Mouse (Mus musculus): ENCODE data around the gene Als2. TPM values are rescaled to one million over a fixed set of nuclear protein-coding genes. Genes with fewer than 3 reads are reported as not detected.
A peak's percentile ranks its signal among the peaks of the same experiment; 100 is the strongest.

Als2 gene
- total and polyA plus RNA-seq, 2 experiments from 2014 or later: 2.9 to 20.2 TPM

DNA sequence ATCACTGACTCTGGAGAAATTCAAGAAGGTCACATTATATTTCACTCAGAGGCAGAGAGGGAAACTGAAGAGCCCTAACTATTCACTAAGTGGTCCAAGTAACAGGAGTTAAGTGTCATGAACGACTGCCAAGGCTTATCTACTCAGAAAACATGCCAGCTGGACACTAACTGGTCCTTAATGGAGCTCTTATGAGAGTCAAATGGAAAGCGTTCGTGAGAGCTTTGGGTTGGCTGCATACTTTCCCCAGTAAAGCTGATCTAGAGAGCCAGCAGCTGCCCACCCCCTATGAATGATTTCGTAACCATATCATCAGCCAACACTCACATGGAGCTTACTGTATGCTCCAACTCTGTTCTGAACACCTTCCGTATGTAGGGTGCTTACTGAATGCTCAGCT, 102.6 kb downstream of the Als2 start:
- Histone ChIP-seq H3K4me3 (ENCODE audit: low read depth, low read length) (no peak overlapping the region), H3K4me1 (ENCODE audit: control insufficient read depth, insufficient read depth) (peaks cover 5% of the 10 kb centered on the region), H3K4me2 (ENCODE audit: low read depth, low read length) (peak overlapping the region; percentile 12; the same call in 1 of the 2 replicates), H3K27ac (ENCODE audit: low read depth) (no peak overlapping the region), H3K36me3 (replicated peaks; ENCODE audit: control insufficient read depth, insufficient read depth, low read length) (no peaks in the 10 kb centered on the region), H3K9me3 (replicated peaks; ENCODE audit: control insufficient read depth, low read length) (no peaks in the 10 kb centered on the region), H3K9ac (replicated peaks; ENCODE audit: low read depth, low read length) (no peak overlapping the region), H3K27me3 (ENCODE audit: control insufficient read depth, insufficient read depth, low read length) (peaks cover 33% of the 10 kb centered on the region)
- WGBS: 23% methylated on average over 5 of the region's 5 CpGs
- TF ChIP-seq CTCF (IDR thresholded peaks at IDR 0.05; ENCODE audit: low read depth): no peak
- no peak for TF ChIP-seq EP300 (IDR thresholded peaks at IDR 0.05; ENCODE audit: low read depth)
- ATAC-seq (ENCODE audit: insufficient read depth, low read depth) (peak; percentile 47; the same call in 1 of the 2 replicates), DNase-seq (ENCODE audit: low spot score) (peak; percentile 55)

DNA sequence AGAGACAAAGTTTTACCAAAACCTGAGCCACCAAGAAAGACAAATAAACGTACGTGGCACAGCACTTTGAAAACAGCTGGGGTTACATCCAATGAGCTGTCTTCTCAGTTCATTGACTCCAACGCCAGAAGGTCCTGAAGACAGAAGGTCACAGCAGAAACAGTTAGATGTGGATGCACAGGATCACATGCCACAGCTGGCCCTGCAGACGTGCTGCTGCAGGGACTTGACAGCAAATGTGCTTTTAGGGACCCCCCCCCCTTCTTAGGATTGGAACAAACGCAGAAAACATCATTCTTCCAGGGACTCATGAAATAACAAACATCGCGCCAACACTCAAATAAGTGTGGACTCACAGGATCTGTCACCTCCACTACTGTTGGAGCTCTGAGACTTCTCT, 108.2 kb downstream of the Als2 start:
- H3K9ac ChIP-seq (replicated peaks; ENCODE audit: low read depth, low read length): no peak overlapping the region
- no peak overlapping the region for H3K4me3 ChIP-seq (ENCODE audit: low read depth, low read length)
- no peak overlapping the region for H3K27ac ChIP-seq (ENCODE audit: low read depth)
- no peak overlapping the region for H3K4me2 ChIP-seq (ENCODE audit: low read depth, low read length)
- H3K36me3 ChIP-seq (replicated peaks; ENCODE audit: control insufficient read depth, insufficient read depth, low read length): no peaks in the 10 kb centered on the region
- DNase-seq (ENCODE audit: low spot score): no peak
- WGBS: 65% methylated on average over 7 of the region's 7 CpGs
- ATAC-seq (ENCODE audit: insufficient read depth, low read depth): no peak
- H3K9me3 ChIP-seq (replicated peaks; ENCODE audit: control insufficient read depth, low read length): no peaks in the 10 kb centered on the region
- TF ChIP-seq CTCF (IDR thresholded peaks at IDR 0.05; ENCODE audit: low read depth): no peak
- TF ChIP-seq EP300 (IDR thresholded peaks at IDR 0.05; ENCODE audit: low read depth): no peak
- peaks cover 2% of the 10 kb centered on the region for H3K4me1 ChIP-seq (ENCODE audit: control insufficient read depth, insufficient read depth)
- peaks cover 42% of the 10 kb centered on the region for H3K27me3 ChIP-seq (ENCODE audit: control insufficient read depth, insufficient read depth, low read length)

DNA sequence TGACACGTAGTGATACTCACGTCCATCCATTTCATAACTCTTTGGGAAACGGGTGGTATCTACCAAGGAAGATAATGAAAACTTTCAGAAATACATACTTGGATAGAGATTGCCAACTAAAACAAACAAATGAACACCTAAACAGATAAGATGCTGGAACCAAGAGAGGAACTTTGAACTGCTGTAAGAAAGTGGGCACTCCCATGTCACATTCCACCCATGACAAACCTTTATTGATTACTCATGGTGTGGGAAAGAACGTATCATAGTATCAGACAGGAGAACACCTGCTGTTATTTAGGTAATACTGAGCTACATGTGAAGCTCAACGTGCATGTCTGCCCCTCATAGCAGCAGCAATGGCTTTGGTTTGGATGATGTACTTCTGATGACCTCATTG, 111.5 kb downstream of the Als2 start:
- H3K27me3 ChIP-seq (ENCODE audit: control insufficient read depth, insufficient read depth, low read length): peaks cover 29% of the 10 kb centered on the region
- no peak for ATAC-seq (ENCODE audit: insufficient read depth, low read depth)
- DNase-seq (ENCODE audit: low spot score): no peak
- WGBS: 61% methylated on average over 5 of the region's 5 CpGs
- H3K4me1 ChIP-seq (ENCODE audit: control insufficient read depth, insufficient read depth): no peaks in the 10 kb centered on the region
- no peak overlapping the region for H3K27ac ChIP-seq (ENCODE audit: low read depth)
- H3K4me3 ChIP-seq (ENCODE audit: low read depth, low read length): no peak overlapping the region
- H3K9me3 ChIP-seq (replicated peaks; ENCODE audit: control insufficient read depth, low read length): no peaks in the 10 kb centered on the region
- TF ChIP-seq CTCF (IDR thresholded peaks at IDR 0.05; ENCODE audit: low read depth) (no peak), EP300 (IDR thresholded peaks at IDR 0.05; ENCODE audit: low read depth) (no peak)
- no peak overlapping the region for H3K9ac ChIP-seq (replicated peaks; ENCODE audit: low read depth, low read length)
- H3K36me3 ChIP-seq (replicated peaks; ENCODE audit: control insufficient read depth, insufficient read depth, low read length): no peaks in the 10 kb centered on the region
- H3K4me2 ChIP-seq (ENCODE audit: low read depth, low read length): no peak overlapping the region

DNA sequence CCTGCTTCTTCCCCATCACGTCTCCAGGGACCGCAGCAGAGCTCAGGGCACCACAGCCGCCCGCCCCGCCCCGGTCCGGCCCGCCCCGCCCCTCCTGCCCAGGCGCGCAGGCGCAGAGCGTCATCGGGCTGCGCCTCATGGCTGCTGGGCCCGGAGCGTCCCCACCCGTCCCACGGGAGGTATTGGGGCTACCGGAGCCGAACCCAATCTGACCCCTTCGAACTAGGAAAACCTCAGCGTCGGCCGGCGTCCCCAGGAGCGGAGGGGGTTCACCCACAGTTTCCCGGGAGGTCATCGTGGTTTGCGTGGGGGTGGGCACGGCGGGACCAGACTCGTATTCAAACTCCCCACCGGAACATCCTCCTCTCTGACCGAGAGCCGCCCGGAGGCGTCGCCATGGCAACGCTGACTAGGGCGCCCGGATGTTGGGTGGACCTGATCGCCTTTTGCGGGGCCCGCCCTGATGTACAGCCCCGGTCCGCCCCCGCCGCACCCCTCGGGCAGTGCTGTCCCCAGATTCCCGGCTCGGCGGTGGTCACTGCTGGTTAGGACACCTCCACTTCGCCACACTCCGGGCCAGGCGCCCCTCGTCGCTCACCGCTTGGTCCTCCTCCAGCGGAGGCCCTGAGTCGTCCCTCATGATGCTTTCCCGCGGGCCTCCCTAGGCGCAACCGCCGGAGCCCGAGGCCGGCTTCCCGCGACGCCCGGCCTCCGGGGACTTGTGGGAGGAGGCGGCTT, 117.1 kb downstream of the Als2 start, which contains the start of gene Tmem237:
Gene Tmem237, minus strand, starts transcription at position 689 of the 738 bp plus-strand sequence.
- Histone ChIP-seq H3K4me2 (ENCODE audit: low read depth, low read length) (peak within 1 kb of the TSS; percentile 73), H3K9ac (replicated peaks; ENCODE audit: low read depth, low read length) (peak within 1 kb of the TSS; percentile 65), H3K9me3 (replicated peaks; ENCODE audit: control insufficient read depth, low read length) (no peaks in the 10 kb centered on the region), H3K27me3 (ENCODE audit: control insufficient read depth, insufficient read depth, low read length) (0 out of 2 replicates have a peak, but pooled peaks cover 2% of the 10 kb centered on the region), H3K4me1 (ENCODE audit: control insufficient read depth, insufficient read depth) (peaks cover 6% of the 10 kb centered on the region; the same call in 1 of the 2 replicates), H3K27ac (ENCODE audit: low read depth) (peak within 1 kb of the TSS; percentile 59), H3K36me3 (replicated peaks; ENCODE audit: control insufficient read depth, insufficient read depth, low read length) (no peaks in the 10 kb centered on the region), H3K4me3 (ENCODE audit: low read depth, low read length) (peak within 1 kb of the TSS; percentile 81)
- TF ChIP-seq CTCF (IDR thresholded peaks at IDR 0.05; ENCODE audit: low read depth) (no peak), EP300 (IDR thresholded peaks at IDR 0.05; ENCODE audit: low read depth) (no peak)
- DNase-seq (ENCODE audit: low spot score): peak; percentile 82
- peak; percentile 97 for ATAC-seq (ENCODE audit: insufficient read depth, low read depth)
- under 1% methylated on average over 70 of the region's 74 CpGs for WGBS

Other genes with a start within 250 kb of the Als2 start
- not detected in 2 replicates for gene C2cd6, start 142.3 kb downstream of the Als2 start, total RNA-seq (2014; rRNA removed; ENCODE audit: low replicate concordance)
- gene C2cd6, start 142.3 kb downstream of the Als2 start, polyA plus RNA-seq (2015; fragmentation: Nextera tagmentation; extraction: Ambion mirVana): not detected in 2 replicates
- gene Tmem237, start 116.8 kb downstream of the Als2 start, total RNA-seq (2014; rRNA removed; ENCODE audit: low replicate concordance): 7.6 and 15.9 TPM in 2 replicates
- gene Tmem237, start 116.8 kb downstream of the Als2 start, polyA plus RNA-seq (2015; fragmentation: Nextera tagmentation; extraction: Ambion mirVana): 6.6 and 9.2 TPM in 2 replicates
- gene Mpp4, start 73.8 kb downstream of the Als2 start, total RNA-seq (2014; rRNA removed; ENCODE audit: low replicate concordance): not detected in 2 replicates
- gene Mpp4, start 73.8 kb downstream of the Als2 start, polyA plus RNA-seq (2015; fragmentation: Nextera tagmentation; extraction: Ambion mirVana): 0.05 TPM in 1 of 2 replicates, not detected in the other
- gene Cdk15, start 19.7 kb upstream of the Als2 start, total RNA-seq (2014; rRNA removed; ENCODE audit: low replicate concordance): 1.0 TPM in 1 of 2 replicates, not detected in the other
- gene Cdk15, start 19.7 kb upstream of the Als2 start, polyA plus RNA-seq (2015; fragmentation: Nextera tagmentation; extraction: Ambion mirVana): 0.14 TPM in 1 of 2 replicates, not detected in the other
- gene Fzd7, start 245.2 kb upstream of the Als2 start, total RNA-seq (2014; rRNA removed; ENCODE audit: low replicate concordance): 7.5 and 9.0 TPM in 2 replicates
- gene Fzd7, start 245.2 kb upstream of the Als2 start, polyA plus RNA-seq (2015; fragmentation: Nextera tagmentation; extraction: Ambion mirVana): 1.0 and 1.3 TPM in 2 replicates